Mouse (Mus musculus): ENCODE measurements around the gene Kpna3. TPM values are rescaled to one million over a fixed set of nuclear protein-coding genes. Genes with fewer than 3 reads are reported as not detected.
"Not testable (repeated sequence)": the region's sequence is repeated elsewhere in the genome, so short reads cannot be mapped to it uniquely, and the experiment has no call there.

Gene Kpna3
- polyA plus RNA-seq, 1 experiment from 2014 or later, result 19.4 TPM

DNA sequence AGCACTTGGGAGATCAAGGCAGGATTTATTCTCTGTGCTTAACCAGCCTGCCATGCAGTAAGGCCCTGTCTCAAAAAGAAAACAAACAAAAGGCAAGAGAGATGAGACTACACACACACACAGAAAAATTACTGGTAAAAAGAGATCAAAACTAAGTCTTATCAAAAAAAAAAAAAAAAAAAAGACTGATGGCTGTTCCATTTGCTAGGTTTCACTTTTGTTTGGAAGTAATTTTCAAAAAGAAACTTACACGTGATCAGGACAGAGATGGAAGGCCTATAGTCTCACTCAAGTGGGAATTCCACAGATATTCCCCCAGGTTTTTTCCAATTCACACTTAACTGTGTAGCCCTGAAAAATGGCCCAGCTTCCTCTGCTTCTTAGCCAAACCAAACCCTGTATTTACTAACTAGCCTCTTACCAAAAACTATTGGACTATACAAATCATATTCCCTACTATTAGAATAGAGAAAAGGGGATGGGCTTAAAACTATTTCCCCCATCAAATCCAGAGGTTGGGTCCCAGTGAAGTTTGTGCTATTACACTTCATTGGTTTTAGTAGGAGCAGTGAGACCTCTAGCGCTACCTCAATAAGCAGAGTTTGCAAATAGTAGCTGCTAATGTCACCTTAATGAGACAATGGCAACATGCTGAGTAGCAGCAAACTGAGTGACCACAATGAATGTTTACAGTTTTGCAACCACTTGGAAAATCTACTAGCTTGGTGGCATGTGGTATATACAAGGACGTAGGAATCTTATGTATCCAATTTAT is 1.3 kb downstream of the Kpna3 start:
- WGBS (ENCODE audit: insufficient replicate concordance), result 24% methylated on average over 3 of the region's 3 CpGs
- Histone ChIP-seq H3K4me1 (ENCODE audit: control insufficient read depth, low read depth, low read length) (peaks cover 21% of the 10 kb centered on the region), H3K27ac (ENCODE audit: low read length) (no peak overlapping the region), H3K9me3 (replicated peaks; ENCODE audit: control insufficient read depth, low read length) (no peaks in the 10 kb centered on the region), H3K9ac (ENCODE audit: low read depth, low read length) (peak overlapping the region; percentile 95), H3K4me2 (ENCODE audit: low read depth, low read length) (peak overlapping the region; percentile 89), H3K4me3 (ENCODE audit: low read depth, low read length) (peak overlapping the region; percentile 97), H3K27me3 (ENCODE audit: control insufficient read depth, insufficient read depth, low read depth, low read length) (no peaks in the 10 kb centered on the region), H3K36me3 (ENCODE audit: control insufficient read depth, insufficient read depth) (no peaks in the 10 kb centered on the region)
- ATAC-seq (ENCODE audit: low read depth), result no peak

DNA sequence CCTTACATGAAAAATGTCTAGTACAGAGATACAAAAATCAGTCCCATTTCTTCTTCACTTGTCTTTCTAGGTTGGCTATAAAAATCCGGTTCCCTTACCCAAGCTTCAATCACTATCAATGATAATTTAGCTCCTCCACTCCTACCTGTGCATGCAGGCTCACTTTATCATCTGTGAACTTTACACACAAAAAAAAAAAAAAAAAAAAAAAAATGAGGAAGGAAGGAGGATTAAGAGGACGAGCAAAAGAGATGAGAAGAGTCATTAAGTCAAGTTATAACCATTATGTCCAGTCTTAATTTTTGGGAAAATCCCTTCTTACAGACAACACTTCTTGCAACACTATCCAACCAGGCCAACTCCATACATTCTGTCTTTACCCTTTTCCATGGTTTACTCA is 2.8 kb downstream of the Kpna3 start:
- Histone ChIP-seq H3K9ac (ENCODE audit: low read depth, low read length) (no peak overlapping the region), H3K36me3 (ENCODE audit: control insufficient read depth, insufficient read depth) (no peaks in the 10 kb centered on the region), H3K4me2 (ENCODE audit: low read depth, low read length) (no peak overlapping the region), H3K9me3 (replicated peaks; ENCODE audit: control insufficient read depth, low read length) (no peaks in the 10 kb centered on the region), H3K4me3 (ENCODE audit: low read depth, low read length) (no peak overlapping the region), H3K27me3 (ENCODE audit: control insufficient read depth, insufficient read depth, low read depth, low read length) (no peaks in the 10 kb centered on the region), H3K27ac (ENCODE audit: low read length) (no peak overlapping the region), H3K4me1 (ENCODE audit: control insufficient read depth, low read depth, low read length) (peaks cover 28% of the 10 kb centered on the region)
- no peak for ATAC-seq (ENCODE audit: low read depth)
- 64% methylated on average over 2 of the region's 2 CpGs for WGBS (ENCODE audit: insufficient replicate concordance)

GRCm38 (mm10) chr14:61428126-61428787 is 11.4 kb downstream of the Kpna3 start:
- WGBS (ENCODE audit: insufficient replicate concordance), result 47% methylated on average over 3 of the region's 3 CpGs
- no peak for ATAC-seq (ENCODE audit: low read depth)

DNA sequence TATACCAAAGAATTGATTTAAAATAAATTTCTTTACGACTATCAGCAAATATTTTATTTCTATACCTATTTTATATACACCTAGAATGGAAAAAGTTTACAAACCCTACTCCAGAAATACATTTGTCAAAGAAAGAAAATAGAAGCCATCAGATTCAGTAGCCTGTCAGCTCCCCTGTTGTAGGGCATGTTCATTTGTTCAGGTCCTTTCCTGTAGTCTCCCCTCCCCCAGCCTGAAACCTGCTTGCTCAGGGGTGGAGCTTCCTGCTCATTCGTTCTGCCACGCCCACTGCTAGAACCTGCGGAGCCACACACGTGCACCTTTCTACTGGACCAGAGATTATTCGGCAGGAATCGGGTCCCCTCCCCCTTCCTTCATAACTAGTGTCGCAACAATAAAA is 12.6 kb downstream of the Kpna3 start:
- WGBS (ENCODE audit: insufficient replicate concordance), result 82% methylated on average over 1 of the region's 8 CpGs
- not testable (repeated sequence) for H3K4me2 ChIP-seq (ENCODE audit: low read depth, low read length); H3K27ac ChIP-seq (ENCODE audit: low read length); H3K9me3 ChIP-seq (replicated peaks; ENCODE audit: control insufficient read depth, low read length); H3K9ac ChIP-seq (ENCODE audit: low read depth, low read length); ATAC-seq (ENCODE audit: low read depth); H3K4me3 ChIP-seq (ENCODE audit: low read depth, low read length); H3K4me1 ChIP-seq (ENCODE audit: control insufficient read depth, low read depth, low read length); H3K27me3 ChIP-seq (ENCODE audit: control insufficient read depth, insufficient read depth, low read depth, low read length); H3K36me3 ChIP-seq (ENCODE audit: control insufficient read depth, insufficient read depth)

More at GRCm38 (mm10) chr14:61428126-61428787, 11.4 kb downstream of the Kpna3 start:
- no peaks in the 10 kb centered on the region for H3K36me3 ChIP-seq (ENCODE audit: control insufficient read depth, insufficient read depth)
- H3K9ac ChIP-seq (ENCODE audit: low read depth, low read length), result no peak overlapping the region
- H3K4me3 ChIP-seq (ENCODE audit: low read depth, low read length), result no peak overlapping the region
- H3K27me3 ChIP-seq (ENCODE audit: control insufficient read depth, insufficient read depth, low read depth, low read length), result no peaks in the 10 kb centered on the region
- no peak overlapping the region for H3K27ac ChIP-seq (ENCODE audit: low read length)
- peaks cover 16% of the 10 kb centered on the region for H3K4me1 ChIP-seq (ENCODE audit: control insufficient read depth, low read depth, low read length)
- H3K9me3 ChIP-seq (replicated peaks; ENCODE audit: control insufficient read depth, low read length), result no peaks in the 10 kb centered on the region
- H3K4me2 ChIP-seq (ENCODE audit: low read depth, low read length), result no peak overlapping the region

- no peaks in the 10 kb centered on the region for H3K9me3 ChIP-seq (replicated peaks; ENCODE audit: control insufficient read depth, low read length)
- no peaks in the 10 kb centered on the region for H3K27me3 ChIP-seq (ENCODE audit: control insufficient read depth, insufficient read depth, low read depth, low read length)
- H3K4me2 ChIP-seq (ENCODE audit: low read depth, low read length), result no peak overlapping the region
- no peak overlapping the region for H3K9ac ChIP-seq (ENCODE audit: low read depth, low read length)
- H3K27ac ChIP-seq (ENCODE audit: low read length), result no peak overlapping the region
- no peaks in the 10 kb centered on the region for H3K36me3 ChIP-seq (ENCODE audit: control insufficient read depth, insufficient read depth)
- WGBS (ENCODE audit: insufficient replicate concordance), result 40% methylated on average over 2 of the region's 2 CpGs
- no peak for ATAC-seq (ENCODE audit: low read depth)
- H3K4me1 ChIP-seq (ENCODE audit: control insufficient read depth, low read depth, low read length), result peaks cover 10% of the 10 kb centered on the region
- no peak overlapping the region for H3K4me3 ChIP-seq (ENCODE audit: low read depth, low read length)
Observed at GRCm38 (mm10) chr14:61425080-61425665, 14.5 kb downstream of the Kpna3 start.

- Histone ChIP-seq H3K4me1 (ENCODE audit: control insufficient read depth, low read depth, low read length) (peaks cover 4% of the 10 kb centered on the region; the same call in 1 of the 2 replicates), H3K9me3 (replicated peaks; ENCODE audit: control insufficient read depth, low read length) (no peaks in the 10 kb centered on the region)
- no peak for ATAC-seq (ENCODE audit: low read depth)
Observed at GRCm38 (mm10) chr14:61415719-61416118, 24.0 kb downstream of the Kpna3 start.

GRCm38 (mm10) chr14:61415311-61415710 is 24.4 kb downstream of the Kpna3 start:
- Histone ChIP-seq H3K9ac (ENCODE audit: low read depth, low read length) (no peak overlapping the region), H3K36me3 (ENCODE audit: control insufficient read depth, insufficient read depth) (no peaks in the 10 kb centered on the region), H3K4me2 (ENCODE audit: low read depth, low read length) (no peak overlapping the region), H3K9me3 (replicated peaks; ENCODE audit: control insufficient read depth, low read length) (no peaks in the 10 kb centered on the region), H3K27ac (ENCODE audit: low read length) (no peak overlapping the region), H3K27me3 (ENCODE audit: control insufficient read depth, insufficient read depth, low read depth, low read length) (no peaks in the 10 kb centered on the region), H3K4me1 (ENCODE audit: control insufficient read depth, low read depth, low read length) (peaks cover 4% of the 10 kb centered on the region; the same call in 1 of the 2 replicates), H3K4me3 (ENCODE audit: low read depth, low read length) (no peak overlapping the region)
- no peak for ATAC-seq (ENCODE audit: low read depth)
- WGBS (ENCODE audit: insufficient replicate concordance), result 77% methylated on average over 5 of the region's 5 CpGs

More at GRCm38 (mm10) chr14:61415719-61416118, 24.0 kb downstream of the Kpna3 start:
- Histone ChIP-seq H3K36me3 (ENCODE audit: control insufficient read depth, insufficient read depth) (no peaks in the 10 kb centered on the region), H3K9ac (ENCODE audit: low read depth, low read length) (no peak overlapping the region), H3K4me3 (ENCODE audit: low read depth, low read length) (no peak overlapping the region), H3K4me2 (ENCODE audit: low read depth, low read length) (no peak overlapping the region), H3K27ac (ENCODE audit: low read length) (no peak overlapping the region), H3K27me3 (ENCODE audit: control insufficient read depth, insufficient read depth, low read depth, low read length) (no peaks in the 10 kb centered on the region)
- 76% methylated on average over 4 of the region's 4 CpGs for WGBS (ENCODE audit: insufficient replicate concordance)

- Histone ChIP-seq H3K27me3 (ENCODE audit: control insufficient read depth, insufficient read depth, low read depth, low read length) (no peaks in the 10 kb centered on the region), H3K4me1 (ENCODE audit: control insufficient read depth, low read depth, low read length) (peaks cover 7% of the 10 kb centered on the region; the same call in 1 of the 2 replicates), H3K9ac (ENCODE audit: low read depth, low read length) (no peak overlapping the region), H3K9me3 (replicated peaks; ENCODE audit: control insufficient read depth, low read length) (no peaks in the 10 kb centered on the region), H3K36me3 (ENCODE audit: control insufficient read depth, insufficient read depth) (no peaks in the 10 kb centered on the region), H3K4me3 (ENCODE audit: low read depth, low read length) (no peak overlapping the region), H3K4me2 (ENCODE audit: low read depth, low read length) (no peak overlapping the region), H3K27ac (ENCODE audit: low read length) (no peak overlapping the region)
- ATAC-seq (ENCODE audit: low read depth), result no peak
- 59% methylated on average over 1 of the region's 1 CpGs for whole genome bisulfite sequencing (ENCODE audit: insufficient replicate concordance)
Observed at GRCm38 (mm10) chr14:61414808-61415207, 24.9 kb downstream of the Kpna3 start.

DNA sequence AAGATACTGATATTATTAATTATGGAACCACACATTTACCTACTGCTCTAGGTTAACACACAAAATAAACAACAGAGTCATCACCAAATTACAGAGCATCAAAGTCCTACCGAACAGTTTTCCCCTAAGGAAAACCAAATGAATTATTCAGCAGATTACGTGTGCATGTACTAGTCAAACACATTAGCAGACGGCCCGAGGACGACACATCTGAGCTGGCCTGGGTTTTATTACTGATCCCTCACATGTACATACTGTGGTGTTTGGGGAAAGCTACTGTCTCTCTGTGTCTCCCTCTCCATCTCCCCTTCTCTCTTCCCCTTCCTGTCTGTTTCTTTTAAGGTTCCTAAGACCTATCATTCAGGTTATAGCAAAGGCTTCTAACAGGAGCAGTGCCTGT is 25.5 kb downstream of the Kpna3 start:
- Histone ChIP-seq H3K4me1 (ENCODE audit: control insufficient read depth, low read depth, low read length) (peaks cover 7% of the 10 kb centered on the region; the same call in 1 of the 2 replicates), H3K4me3 (ENCODE audit: low read depth, low read length) (no peak overlapping the region), H3K4me2 (ENCODE audit: low read depth, low read length) (no peak overlapping the region), H3K27me3 (ENCODE audit: control insufficient read depth, insufficient read depth, low read depth, low read length) (no peaks in the 10 kb centered on the region), H3K9me3 (replicated peaks; ENCODE audit: control insufficient read depth, low read length) (no peaks in the 10 kb centered on the region), H3K27ac (ENCODE audit: low read length) (no peak overlapping the region), H3K9ac (ENCODE audit: low read depth, low read length) (no peak overlapping the region), H3K36me3 (ENCODE audit: control insufficient read depth, insufficient read depth) (no peaks in the 10 kb centered on the region)
- WGBS (ENCODE audit: insufficient replicate concordance), result 81% methylated on average over 5 of the region's 5 CpGs
- ATAC-seq (ENCODE audit: low read depth), result no peak
